ENCODE assay signal across 8 mouse cellular contexts in genomic region chr2:72398227-72398626, GRCm38 (mm10).
DNase-seq lines count a peak whose midpoint lies in the region; ATAC-seq and TF ChIP-seq lines count a peak whose summit lies in the region.

No protein-coding gene starts in this region.

- H3K36me3 ChIP-seq in E14TG2a.4 (ENCODE audit: insufficient read depth, low read length), result no peaks in the 10 kb centered on the region
- no peaks in the 10 kb centered on the region for H3K36me3 ChIP-seq in liver, embryonic 14.5 days (replicated peaks; ENCODE audit: control insufficient read depth, insufficient read depth, low read depth)

- intact Hi-C loops in heart, postnatal 14 days (cut with DNase I), result no loop called here

- ATAC-seq in common myeloid progenitor, adult 5-6 weeks (replicated peaks; ENCODE audit: low read depth, poor library complexity, severe bottlenecking), result peak; percentile 96
- peak; percentile 71; the same call in 1 of the 2 replicates for ATAC-seq in liver, embryonic 14.5 days (ENCODE audit: insufficient read depth)
- no peak for ATAC-seq in frontal cortex, adult (ENCODE audit: low TSS enrichment)

- no peak overlapping the region for H3K27ac ChIP-seq in liver, embryonic 14.5 days

- 20% methylated on average over 13 of the region's 13 CpGs for WGBS in liver, embryonic 14.5 days (ENCODE audit: insufficient replicate concordance)

- 0 out of 2 replicates have a peak, but pooled peaks cover 10% of the 10 kb centered on the region for H3K27me3 ChIP-seq in E14TG2a.4 (ENCODE audit: insufficient read depth, low read length)
- no peaks in the 10 kb centered on the region for H3K27me3 ChIP-seq in liver, embryonic 14.5 days (ENCODE audit: control insufficient read depth, insufficient read depth, low read length)

- H3K4me3 ChIP-seq in E14TG2a.4 (replicated peaks; ENCODE audit: low read length), result no peak overlapping the region; the same call in 1 of the 2 replicates
- H3K4me3 ChIP-seq in liver, embryonic 14.5 days (ENCODE audit: insufficient read depth in 1 of 2, low read depth in 2 of 2, low read length in 2 of 2), result no peak overlapping the region

- peak; percentile 58 for TF ChIP-seq CTCF in E14TG2a.4 (conservative IDR thresholded peaks at IDR 0.05; ENCODE audit: low read length)
- TF ChIP-seq CTCF in liver, embryonic 14.5 days (IDR thresholded peaks at IDR 0.05; ENCODE audit: low read depth), result peak; percentile 90

- peak; percentile 49 to 53 for DNase-seq in cerebellum, postnatal 10 days
- no peak for DNase-seq in cerebellum, adult 9-10 months
- peak; percentile 72 to 83 for DNase-seq in heart, postnatal 14 days
- DNase-seq in liver, embryonic 14.5 days (ENCODE audit: low read depth in 3 of 3, low spot score in 3 of 3), result peak; percentile 40 to 61 (median 45)
- DNase-seq in skeletal muscle tissue, adult 2 months (ENCODE audit: low read depth, low spot score), result peak; percentile 87

- H3K9ac ChIP-seq in liver, embryonic 14.5 days (replicated peaks), result no peak overlapping the region; the same call in 1 of the 2 replicates

- H3K9me3 ChIP-seq in E14TG2a.4 (ENCODE audit: low read length), result no peaks in the 10 kb centered on the region
- H3K9me3 ChIP-seq in liver, embryonic 14.5 days (ENCODE audit: control insufficient read depth, low read length), result no peaks in the 10 kb centered on the region

- peak overlapping the region; percentile 26 for H3K4me2 ChIP-seq in liver, embryonic 14.5 days (ENCODE audit: low read depth)

- peaks cover 25% of the 10 kb centered on the region for H3K4me1 ChIP-seq in E14TG2a.4 (replicated peaks; ENCODE audit: low read depth, low read length)
- H3K4me1 ChIP-seq in liver, embryonic 14.5 days (replicated peaks; ENCODE audit: control insufficient read depth in 2 of 2, insufficient read depth in 2 of 2, low read length in 1 of 2), result peaks cover 3 to 6% of the 10 kb centered on the region in 2 experiments; a peak in 3 of 4 replicates

- TF ChIP-seq EP300 in liver, embryonic 14.5 days (IDR thresholded peaks at IDR 0.05; ENCODE audit: low read depth), result no peak
